Mouse (Mus musculus) hindbrain, embryonic 16.5 days (tissue): Measurements from ENCODE around the gene 1700014D04Rik. TPM values are rescaled to one million over a fixed set of nuclear protein-coding genes. Genes with fewer than 3 reads are reported as not detected.
"Not testable (repeated sequence)": the region's sequence is repeated elsewhere in the genome, so short reads cannot be mapped to it uniquely, and the experiment has no call there.

Experiments used
- ATAC-seq: fragments of 200-750 bp; cut with Nextera tagmentation; 2 replicates; pipeline ENCODE4 v1.8.0; 2017; ENCODE audit warnings: moderate TSS enrichment, moderate library complexity
- H3K27ac ChIP-seq: fragments of 300-500 bp; sonication (generic); 2 replicates; pipeline ENCODE4 v1.5.1; 2014; ENCODE audit warnings: low read depth, mild to moderate bottlenecking, control low read depth, low read length, moderate library complexity
- H3K27me3 ChIP-seq: fragments of 300-500 bp; sonication (generic); replicated peaks from 2 replicates; pipeline ENCODE4 v1.6.1; 2014; ENCODE audit warnings: low read length; ENCODE audit not compliant: control insufficient read depth, insufficient read depth
- H3K36me3 ChIP-seq: fragments of 300-500 bp; sonication (generic); 2 replicates; pipeline ENCODE4 v1.6.1; 2014; ENCODE audit warnings: mild to moderate bottlenecking, low read length, moderate library complexity, mixed read lengths; ENCODE audit not compliant: control insufficient read depth, insufficient read depth
- H3K4me1 ChIP-seq: fragments of 300-500 bp; sonication (generic); 2 replicates; pipeline ENCODE4 v1.6.1; 2014; ENCODE audit warnings: low read depth, low read length; ENCODE audit not compliant: control insufficient read depth, insufficient read depth
- H3K4me2 ChIP-seq: fragments of 300-500 bp; sonication (generic); 2 replicates; pipeline ENCODE4 v1.6.1; 2014; ENCODE audit warnings: mild to moderate bottlenecking, low read length, control low read depth, moderate library complexity
- H3K4me3 ChIP-seq: fragments of 300-500 bp; sonication (generic); 2 replicates; pipeline ENCODE4 v1.5.1; 2014; ENCODE audit warnings: mild to moderate bottlenecking, low read length, control low read depth, moderate library complexity
- H3K9ac ChIP-seq: fragments of 300-500 bp; sonication (generic); 2 replicates; pipeline ENCODE4 v1.6.1; 2014; ENCODE audit warnings: low read depth, mild to moderate bottlenecking, control low read depth, low read length, moderate library complexity
- H3K9me3 ChIP-seq: fragments of 300-500 bp; sonication (generic); 2 replicates; pipeline ENCODE4 v1.6.1; 2014; ENCODE audit warnings: mild to moderate bottlenecking, low read length, moderate library complexity; ENCODE audit not compliant: control insufficient read depth
- WGBS: fragments of 180-500 bp; shearing (Covaris S2); extraction: QIAGEN DNeasy Blood & Tissue Kit; methylation state at CpG from one replicate; pipeline ENCODE4 v1.1.7; 2014; 5-methylcytosine and 5-hydroxymethylcytosine counted together
- polyA plus RNA-seq: library from polyadenylated mRNA; unstranded; fragments of >200 nt; fragmentation: Nextera tagmentation; extraction: Ambion mirVana; gene quantifications from 2 replicates; pipeline ENCODE4 v1.2.1, GENCODE M21; 2015

1700014D04Rik gene
- 0.07 and 0.19 TPM in 2 replicates for polyA plus RNA-seq

DNA sequence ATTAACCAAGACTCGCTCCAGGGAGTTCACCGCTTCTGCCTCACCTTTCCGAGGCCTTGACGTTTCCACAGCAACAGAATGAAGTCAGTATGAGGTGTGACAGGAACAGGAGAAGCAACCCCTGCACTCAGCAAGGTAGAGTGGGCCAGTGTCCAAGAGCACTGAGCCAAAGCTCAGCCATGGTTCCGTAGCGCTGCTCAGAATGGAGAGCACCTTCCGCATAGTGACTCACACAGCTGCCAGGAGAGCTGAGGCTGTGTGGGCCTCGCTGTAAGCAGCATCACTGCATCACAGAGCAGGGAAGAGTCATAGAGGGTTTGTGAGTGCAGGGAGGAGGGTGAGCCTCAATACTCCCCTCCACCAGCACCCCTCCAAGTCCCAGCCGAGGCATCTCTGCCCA is at the start of gene 1700014D04Rik:
Gene 1700014D04Rik (minus strand): TSS at position 42 of the 400 bp plus-strand sequence.
- no peak within 1 kb of the TSS for H3K4me3 ChIP-seq
- no peak within 1 kb of the TSS for H3K9ac ChIP-seq
- no peaks in the 10 kb centered on the region for H3K36me3 ChIP-seq
- no peak for ATAC-seq
- no peak within 1 kb of the TSS for H3K27ac ChIP-seq
- WGBS: 74% methylated on average over 9 of the region's 9 CpGs
- H3K4me2 ChIP-seq: no peak within 1 kb of the TSS
- no peaks in the 10 kb centered on the region for H3K9me3 ChIP-seq
- no peaks in the 10 kb centered on the region for H3K4me1 ChIP-seq
- H3K27me3 ChIP-seq: no peaks in the 10 kb centered on the region

DNA sequence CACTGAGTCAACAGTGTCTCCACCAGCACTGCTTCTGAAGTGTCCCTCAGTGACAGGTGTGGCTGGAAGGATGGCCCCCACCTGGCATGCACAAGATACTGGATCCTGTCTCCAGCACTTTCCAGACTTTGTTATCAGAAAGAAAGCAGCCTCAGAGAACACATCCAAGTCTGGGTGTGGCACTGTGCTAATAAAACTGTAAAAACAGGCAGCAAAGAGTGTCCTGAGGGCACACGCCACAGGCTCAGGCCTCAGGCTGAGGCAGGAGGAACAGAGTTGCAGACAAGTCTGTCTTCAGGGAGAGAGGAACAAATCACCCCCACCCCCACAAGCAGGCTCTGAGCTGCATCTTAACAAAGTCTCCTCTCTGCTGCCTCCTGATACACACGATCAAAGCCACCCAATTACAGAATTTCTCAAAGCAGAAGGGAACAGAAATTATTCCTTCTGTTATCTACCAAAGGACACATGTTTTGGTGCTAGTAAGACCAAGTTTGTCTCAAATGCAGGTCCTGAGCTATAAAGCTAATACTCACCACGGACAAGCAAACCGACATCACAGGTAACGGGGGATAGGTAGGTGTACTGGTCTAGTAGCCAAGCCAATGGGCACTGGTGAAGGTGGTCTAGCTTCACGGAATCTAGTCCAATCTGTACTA is 49.4 kb upstream of the 1700014D04Rik start:
- Histone ChIP-seq H3K9me3 (no peaks in the 10 kb centered on the region), H3K9ac (no peak overlapping the region), H3K27me3 (no peaks in the 10 kb centered on the region), H3K4me1 (no peaks in the 10 kb centered on the region), H3K4me2 (no peak overlapping the region), H3K27ac (no peak overlapping the region), H3K36me3 (peaks cover 60% of the 10 kb centered on the region), H3K4me3 (no peak overlapping the region)
- WGBS: 96% methylated on average over 6 of the region's 6 CpGs
- no peak for ATAC-seq

DNA sequence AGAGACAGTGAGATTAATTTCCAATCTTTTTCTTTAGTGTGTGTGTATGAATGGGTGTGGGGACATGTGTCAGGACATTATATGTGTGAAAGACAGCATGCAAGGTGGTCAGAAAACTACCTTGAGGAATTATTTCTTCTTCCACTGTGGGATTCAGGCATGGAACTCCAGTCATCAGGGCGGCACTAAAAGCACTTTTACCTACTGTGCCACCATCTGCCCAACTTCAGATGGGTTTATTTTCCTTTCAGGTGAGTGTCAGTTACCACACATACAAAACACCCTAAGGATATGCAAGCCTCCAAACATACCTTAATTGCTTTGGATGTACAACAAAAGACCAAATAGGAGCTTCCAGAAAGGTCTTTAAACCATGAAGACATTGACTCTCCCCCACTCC is 48.2 kb upstream of the 1700014D04Rik start:
- no peaks in the 10 kb centered on the region for H3K4me1 ChIP-seq
- H3K9me3 ChIP-seq: no peaks in the 10 kb centered on the region
- H3K27ac ChIP-seq: no peak overlapping the region
- no peak overlapping the region for H3K4me3 ChIP-seq
- no peak for ATAC-seq
- H3K36me3 ChIP-seq: peaks cover 54% of the 10 kb centered on the region
- H3K27me3 ChIP-seq: no peaks in the 10 kb centered on the region
- WGBS: 90% methylated on average over 1 of the region's 1 CpGs
- no peak overlapping the region for H3K4me2 ChIP-seq
- H3K9ac ChIP-seq: no peak overlapping the region

DNA sequence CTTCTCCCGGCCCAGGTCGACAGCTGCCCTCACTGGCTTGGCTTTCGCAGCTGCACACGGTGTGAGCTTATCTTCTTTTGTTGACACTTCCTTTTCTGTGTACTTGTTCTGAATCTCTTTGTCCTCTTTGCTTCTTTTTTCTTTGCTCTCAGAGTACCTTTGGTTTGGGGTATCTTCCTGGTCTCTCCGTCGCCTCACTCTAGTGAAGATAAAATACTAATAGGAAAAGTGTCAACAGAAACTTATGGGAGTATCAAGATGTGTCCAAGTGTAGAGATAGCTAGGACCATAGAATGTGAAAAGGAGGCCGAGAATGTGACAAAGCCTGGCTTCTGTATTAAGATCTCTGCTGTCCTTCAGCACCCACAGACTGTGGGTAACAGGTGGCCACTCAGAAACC is 35.6 kb upstream of the 1700014D04Rik start, which contains the start of gene Gm49354:
Gene Gm49354 (minus strand): TSS at position 101 of the 400 bp plus-strand sequence.
- Histone ChIP-seq H3K4me1 (no peaks in the 10 kb centered on the region), H3K4me3 (no peak within 1 kb of the TSS), H3K27ac (no peak within 1 kb of the TSS), H3K9ac (no peak within 1 kb of the TSS), H3K4me2 (no peak within 1 kb of the TSS), H3K27me3 (no peaks in the 10 kb centered on the region), H3K36me3 (peaks cover 73% of the 10 kb centered on the region), H3K9me3 (no peaks in the 10 kb centered on the region)
- ATAC-seq: no peak
- WGBS: 91% methylated on average over 7 of the region's 7 CpGs

DNA sequence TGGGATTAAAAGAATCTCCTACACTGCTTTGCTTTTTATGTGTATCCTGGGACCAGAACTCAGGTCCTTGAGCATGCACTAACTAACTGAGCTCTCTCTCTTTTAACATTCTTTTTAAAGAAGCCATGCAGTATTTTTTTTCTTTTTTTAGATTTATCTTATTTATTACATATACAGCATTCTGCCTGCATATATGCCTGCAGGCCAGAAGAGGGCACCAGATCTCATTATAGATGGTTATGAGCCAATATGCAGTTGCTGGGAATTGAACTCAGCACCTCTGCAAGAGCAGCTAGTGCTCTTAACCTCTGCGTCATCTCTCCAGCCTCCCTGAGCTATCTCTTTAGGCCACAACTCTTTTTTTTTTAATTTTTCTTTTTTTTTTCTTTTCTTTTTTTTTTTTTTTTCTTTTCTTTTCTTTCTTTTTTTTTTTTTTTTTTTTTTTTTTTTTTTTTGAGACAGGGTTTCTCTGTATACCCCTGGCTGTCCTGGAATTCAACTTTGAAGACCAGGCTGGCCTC is 33.3 kb upstream of the 1700014D04Rik start:
- H3K9me3 ChIP-seq, H3K4me2 ChIP-seq, ATAC-seq, H3K9ac ChIP-seq, H3K27ac ChIP-seq, H3K27me3 ChIP-seq, H3K4me1 ChIP-seq, H3K4me3 ChIP-seq: not testable (repeated sequence)
- 91% methylated on average over 1 of the region's 1 CpGs for WGBS
- peaks cover 61% of the 10 kb centered on the region for H3K36me3 ChIP-seq

DNA sequence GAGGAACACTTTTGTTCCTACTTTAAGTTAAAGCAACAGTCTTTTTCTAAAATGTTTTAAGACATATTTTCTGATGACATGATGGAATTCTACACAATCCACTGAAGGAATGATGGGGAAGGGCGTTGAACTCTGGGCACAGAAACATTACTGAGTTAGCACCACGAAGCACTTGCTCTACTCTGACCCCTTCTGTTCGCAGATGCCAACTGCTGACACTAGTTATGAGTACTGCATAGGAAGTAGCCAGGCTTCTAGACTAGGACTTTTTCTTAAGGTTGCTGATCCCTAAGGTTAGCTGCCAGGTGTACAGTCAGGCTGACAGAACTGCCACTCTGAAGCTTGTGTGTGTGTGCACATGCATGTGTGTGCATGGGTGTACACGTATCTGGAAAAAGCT is 32.7 kb upstream of the 1700014D04Rik start:
- no peak overlapping the region for H3K4me2 ChIP-seq
- no peak overlapping the region for H3K4me3 ChIP-seq
- ATAC-seq: no peak
- no peaks in the 10 kb centered on the region for H3K9me3 ChIP-seq
- no peak overlapping the region for H3K9ac ChIP-seq
- H3K4me1 ChIP-seq: no peaks in the 10 kb centered on the region
- no peaks in the 10 kb centered on the region for H3K27me3 ChIP-seq
- no peak overlapping the region for H3K27ac ChIP-seq
- peaks cover 56% of the 10 kb centered on the region for H3K36me3 ChIP-seq
- WGBS: 88% methylated on average over 4 of the region's 4 CpGs

DNA sequence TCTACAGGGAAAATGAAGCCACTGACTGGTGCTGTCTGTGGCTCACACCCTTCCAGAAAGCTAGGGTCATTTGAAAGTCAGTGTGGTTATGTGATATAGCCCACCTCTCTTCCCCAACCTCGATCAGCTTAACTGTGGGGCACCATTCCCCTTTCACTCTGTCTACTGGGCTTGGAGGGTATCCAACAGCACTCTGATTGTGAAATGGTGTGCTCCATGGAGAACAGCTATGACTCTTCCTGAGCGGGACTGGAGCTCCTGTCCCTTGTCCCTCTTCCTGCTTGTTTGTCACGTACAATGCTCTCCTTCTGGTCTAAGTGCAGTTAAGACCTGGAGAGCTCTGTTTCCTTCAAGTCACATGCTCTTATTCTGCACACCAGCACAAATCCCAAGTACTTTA is 28.6 kb upstream of the 1700014D04Rik start:
- H3K4me2 ChIP-seq: no peak overlapping the region
- H3K27me3 ChIP-seq: no peaks in the 10 kb centered on the region
- no peaks in the 10 kb centered on the region for H3K9me3 ChIP-seq
- no peak for ATAC-seq
- H3K4me1 ChIP-seq: peaks cover 10% of the 10 kb centered on the region
- H3K36me3 ChIP-seq: peaks cover 28% of the 10 kb centered on the region
- WGBS: 94% methylated on average over 3 of the region's 3 CpGs
- no peak overlapping the region for H3K4me3 ChIP-seq
- no peak overlapping the region for H3K27ac ChIP-seq
- no peak overlapping the region for H3K9ac ChIP-seq

DNA sequence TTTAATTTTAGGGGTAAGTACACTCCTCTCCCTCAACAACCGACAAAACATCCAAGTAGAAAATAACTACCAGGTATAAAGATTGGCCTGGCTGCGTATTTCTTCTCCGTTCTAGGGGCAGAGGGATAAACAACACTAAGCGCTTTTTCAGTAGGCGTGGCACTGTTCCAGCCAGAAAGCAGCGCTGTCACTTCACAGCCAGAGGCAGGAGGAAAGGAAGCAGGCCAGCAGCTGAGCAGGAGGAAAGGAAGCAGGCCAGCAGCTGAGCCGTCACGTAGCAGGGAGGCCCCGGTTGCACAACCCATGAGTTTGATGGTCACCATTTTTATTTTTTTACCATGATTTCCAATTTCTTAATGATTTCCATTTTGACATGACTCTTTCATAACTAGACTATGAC is 24.7 kb upstream of the 1700014D04Rik start:
- ATAC-seq: no peak
- no peak overlapping the region for H3K4me3 ChIP-seq
- no peaks in the 10 kb centered on the region for H3K27me3 ChIP-seq
- no peaks in the 10 kb centered on the region for H3K9me3 ChIP-seq
- H3K4me1 ChIP-seq: peaks cover 30% of the 10 kb centered on the region
- peak overlapping the region; percentile 99 for H3K27ac ChIP-seq
- 56% methylated on average over 9 of the region's 9 CpGs for WGBS
- H3K4me2 ChIP-seq: no peak overlapping the region; the same call in 1 of the 2 replicates
- H3K36me3 ChIP-seq: peaks cover 10% of the 10 kb centered on the region
- H3K9ac ChIP-seq: peak overlapping the region; percentile 35; the same call in 1 of the 2 replicates

DNA sequence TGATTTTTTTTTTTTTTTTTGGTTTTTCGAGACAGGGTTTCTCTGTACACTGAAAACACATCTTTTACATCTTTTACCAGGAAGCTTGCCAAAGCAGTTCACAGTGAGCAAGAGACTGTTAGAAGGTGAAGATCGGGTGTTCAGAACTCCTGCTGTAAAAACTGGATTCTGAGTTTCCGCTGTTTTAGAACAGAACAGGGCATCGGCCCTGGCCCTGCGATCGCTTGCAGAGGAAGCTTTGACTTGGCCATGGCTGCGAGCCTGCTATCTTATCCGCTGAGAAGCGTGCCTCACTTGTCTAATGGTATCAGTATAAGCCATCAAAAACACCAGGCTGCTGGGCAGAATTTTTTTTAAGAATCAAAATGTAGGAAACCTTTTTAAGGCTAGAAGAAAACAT is 24.3 kb upstream of the 1700014D04Rik start:
- Histone ChIP-seq H3K36me3 (peaks cover 10% of the 10 kb centered on the region), H3K4me3 (peak overlapping the region; percentile 95; the same call in 1 of the 2 replicates), H3K9ac (peak overlapping the region; percentile 31; the same call in 1 of the 2 replicates), H3K9me3 (no peaks in the 10 kb centered on the region), H3K4me2 (peak overlapping the region; percentile 79), H3K27ac (peak overlapping the region; percentile 99), H3K27me3 (no peaks in the 10 kb centered on the region), H3K4me1 (peaks cover 33% of the 10 kb centered on the region)
- ATAC-seq: no peak
- 73% methylated on average over 9 of the region's 9 CpGs for WGBS
